Mouse (Mus musculus): ENCODE measurements around the gene Vmn1r236. TPM values are rescaled to one million over a fixed set of nuclear protein-coding genes. Genes with fewer than 3 reads are reported as not detected.
A peak's percentile ranks its signal among the peaks of the same experiment; 100 is the strongest.

Vmn1r236 gene
- not detected for polyA plus RNA-seq (2017; shearing (Covaris generic))

GRCm38 (mm10) chr17:21282642-21283041, at the start of gene Vmn1r236:
Gene Vmn1r236 (plus strand): TSS chr17:21282942.
- no peak for ATAC-seq

GRCm38 (mm10) chr17:21256111-21256510, 26.6 kb upstream of the Vmn1r236 start, which contains the start of gene Vmn1r235:
Gene Vmn1r235 (plus strand): TSS chr17:21256411.
- ATAC-seq: no peak

GRCm38 (mm10) chr17:21272103-21272502, 10.6 kb upstream of the Vmn1r236 start:
- peak; percentile 84 for ATAC-seq

GRCm38 (mm10) chr17:21284395-21284794, 1.7 kb downstream of the Vmn1r236 start:
- ATAC-seq: peak; percentile 58

GRCm38 (mm10) chr17:21289695-21290094, 7.0 kb downstream of the Vmn1r236 start:
- no peak for ATAC-seq

GRCm38 (mm10) chr17:21311565-21311964, 28.8 kb downstream of the Vmn1r236 start, which contains the start of gene Vmn1r237:
Gene Vmn1r237 (plus strand): TSS chr17:21311865.
- ATAC-seq: no peak

Other genes with a start within 250 kb of the Vmn1r236 start
- gene Vmn1r234, start 56.9 kb upstream of the Vmn1r236 start, polyA plus RNA-seq (2017; shearing (Covaris generic)): not detected
- gene Vmn1r235, start 26.5 kb upstream of the Vmn1r236 start, polyA plus RNA-seq (2017; shearing (Covaris generic)): not detected
- not detected for gene Vmn1r237, start 28.9 kb downstream of the Vmn1r236 start, polyA plus RNA-seq (2017; shearing (Covaris generic))
- gene Zfp677, start 100.8 kb downstream of the Vmn1r236 start, polyA plus RNA-seq (2017; shearing (Covaris generic)): 10 to 100 TPM; 20.7 to 24.4 (median 22.2) TPM
- gene Zfp54, start 140.3 kb downstream of the Vmn1r236 start, polyA plus RNA-seq (2017; shearing (Covaris generic)): 10 to 100 TPM in 2 of 3 experiments, 1 to 10 TPM in 1; 9.0 to 19.1 (median 12.5) TPM
- 10 to 100 TPM; 29.4 to 41.9 (median 36.2) TPM for gene Zfp51, start 167.4 kb downstream of the Vmn1r236 start, polyA plus RNA-seq (2017; shearing (Covaris generic))
- 10 to 100 TPM; 32.9 to 41.1 (median 34.1) TPM for gene Zfp53, start 206.1 kb downstream of the Vmn1r236 start, polyA plus RNA-seq (2017; shearing (Covaris generic))